Mouse (Mus musculus) right cerebral cortex, adult 18-20 months (tissue): ENCODE data around the gene Eif1.
"Not testable (repeated sequence)": the region's sequence is repeated elsewhere in the genome, so short reads cannot be mapped to it uniquely, and the experiment has no call there.

Experiments used
- DNase-seq: peaks from one replicate; pipeline ENCODE4 v3.0.0; 2022; ENCODE audit warnings: mixed read lengths

Gene Eif1

GRCm38 (mm10) chr11:100313424-100313823, 6.3 kb upstream of the Eif1 start:
- no peak for DNase-seq

DNA sequence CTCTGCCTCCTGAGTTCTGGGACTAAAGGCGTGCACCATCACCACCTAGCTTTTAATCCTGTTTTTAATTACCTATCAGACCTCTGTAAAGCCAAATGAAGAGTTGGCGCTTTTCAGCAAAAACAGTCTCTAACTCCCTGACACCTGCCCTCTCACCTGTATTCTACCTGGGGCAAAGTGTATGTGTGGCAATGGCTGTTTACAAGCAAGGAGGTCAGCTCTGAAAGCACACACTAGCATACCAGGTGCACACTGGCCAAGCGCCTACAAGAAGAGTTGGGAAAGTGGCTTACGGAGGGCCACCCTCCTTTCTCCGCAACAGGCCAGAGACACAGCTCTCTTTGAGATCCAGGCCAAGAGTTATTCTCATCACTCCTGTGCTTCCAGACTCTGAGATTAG, 4.2 kb upstream of the Eif1 start:
- DNase-seq = no peak

DNA sequence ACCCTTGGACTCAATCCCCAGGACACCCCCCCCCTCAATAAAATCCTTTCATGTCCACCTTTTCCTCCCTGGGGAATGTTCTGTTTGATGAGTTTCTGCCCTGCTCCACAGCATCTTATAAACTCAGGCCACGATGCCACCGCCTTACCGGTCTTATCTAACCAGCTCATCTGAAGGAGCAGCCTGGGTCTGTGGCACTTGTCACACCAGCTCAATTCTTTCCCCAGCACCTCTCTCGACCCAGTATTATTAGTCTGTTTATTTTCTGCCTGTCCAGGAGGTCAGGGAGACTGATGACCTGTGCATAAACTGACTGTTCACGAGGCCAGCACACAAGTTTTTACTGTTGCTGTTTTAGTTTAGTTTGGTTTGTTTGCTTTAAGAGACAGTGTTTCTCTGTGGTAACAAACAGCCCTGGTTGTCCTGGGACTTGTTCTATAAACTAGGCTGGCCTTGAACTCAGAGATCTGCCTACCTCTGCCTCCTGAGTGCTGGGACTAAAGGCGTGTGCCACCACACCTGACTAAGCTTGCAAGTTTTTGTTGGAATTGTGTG, 1.8 kb upstream of the Eif1 start:
- DNase-seq = no peak

GRCm38 (mm10) chr11:100318529-100319451, 895 bp upstream of the Eif1 start:
- DNase-seq = no peak

DNA sequence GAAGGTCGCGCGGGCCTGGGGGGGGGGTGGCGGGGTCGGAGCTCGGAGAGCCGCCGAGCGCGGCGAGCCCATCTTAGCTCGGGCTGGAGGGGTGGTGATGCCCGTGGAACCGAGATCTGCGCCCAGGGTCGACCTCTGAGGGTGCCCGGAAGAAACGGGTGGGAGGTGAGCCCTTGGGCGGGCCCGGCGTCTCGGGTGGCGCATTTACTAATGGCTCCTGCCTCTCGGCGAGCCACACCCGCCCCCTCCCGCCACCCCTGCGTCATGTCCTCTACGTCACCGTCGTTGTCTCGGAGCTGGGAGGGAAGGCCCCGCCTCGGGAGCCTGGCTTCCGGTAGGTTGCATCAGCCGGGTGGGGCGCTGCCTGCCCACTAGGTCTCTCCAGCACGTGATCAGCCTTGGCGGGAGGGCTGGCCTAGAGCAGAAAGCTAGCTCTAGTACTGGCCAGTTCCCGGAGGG, 516 bp downstream of the Eif1 start:
- peak; percentile 96 for DNase-seq

DNA sequence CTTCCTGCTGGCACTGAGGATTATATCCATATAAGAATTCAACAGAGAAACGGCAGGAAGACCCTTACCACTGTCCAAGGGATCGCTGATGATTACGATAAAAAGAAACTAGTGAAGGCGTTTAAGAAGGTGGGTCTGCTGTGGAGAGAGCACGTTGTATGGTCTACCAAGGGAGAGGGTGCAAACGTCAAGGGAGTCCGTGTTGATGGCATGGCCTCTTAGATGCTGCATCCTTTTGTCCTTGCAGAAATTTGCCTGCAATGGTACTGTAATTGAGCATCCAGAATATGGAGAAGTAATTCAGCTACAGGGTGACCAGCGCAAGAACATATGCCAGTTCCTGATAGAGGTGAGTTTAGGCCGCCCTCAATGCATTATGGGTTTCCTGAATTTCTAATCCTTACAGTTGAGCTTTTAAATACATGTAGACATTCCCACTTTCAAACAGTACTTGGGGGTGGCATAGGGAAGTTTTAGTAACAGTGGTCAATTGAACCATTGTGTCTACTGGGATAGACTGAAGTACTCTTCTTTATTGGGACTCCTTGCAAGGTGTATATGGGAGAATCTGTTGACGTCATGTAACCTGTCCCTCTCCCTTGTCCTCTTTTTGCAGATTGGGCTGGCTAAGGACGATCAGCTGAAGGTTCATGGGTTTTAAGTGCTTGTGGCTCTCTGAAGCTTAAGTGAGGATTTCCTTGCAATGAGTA, 1.2 kb downstream of the Eif1 start:
- not testable (repeated sequence) for DNase-seq

DNA sequence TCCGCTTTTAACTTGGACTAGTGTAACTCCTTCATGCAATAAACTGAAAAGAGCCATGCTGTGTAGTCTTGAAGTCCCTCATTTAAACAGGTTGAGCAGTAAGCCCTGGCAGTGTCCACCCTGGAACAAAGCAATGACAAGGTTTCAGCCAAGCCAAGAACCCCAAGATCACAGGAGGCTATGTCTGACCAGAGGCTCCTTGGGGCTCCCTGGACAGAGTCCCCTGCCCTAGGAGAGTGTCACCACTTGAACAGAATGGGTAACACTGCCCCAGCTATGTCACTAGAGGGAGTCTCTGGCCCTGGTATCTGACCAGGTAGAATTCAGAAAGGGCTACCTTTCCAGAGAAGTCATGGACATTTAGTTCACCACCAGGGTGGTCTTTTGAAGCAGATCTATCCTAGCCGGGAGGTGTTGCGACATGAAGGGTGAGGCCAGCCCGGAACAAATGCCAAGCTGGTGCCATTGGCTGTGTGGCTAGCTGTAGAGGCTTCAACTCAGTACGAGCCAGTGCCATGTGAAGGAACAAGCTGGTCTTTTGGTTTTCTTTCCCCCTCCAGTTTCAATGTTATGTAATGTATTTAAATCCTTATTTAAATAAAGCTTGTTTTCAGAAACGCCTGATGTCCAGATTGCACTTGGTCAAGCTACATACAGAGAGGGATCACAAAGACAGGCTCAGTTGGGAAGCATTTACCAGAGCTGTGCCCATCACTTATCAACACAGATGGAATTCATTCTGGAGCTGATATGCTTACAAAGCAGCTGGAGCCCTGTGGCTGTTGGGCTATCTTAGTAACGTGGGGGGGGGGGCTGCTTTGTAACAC, 2.0 kb downstream of the Eif1 start:
- not testable (repeated sequence) for DNase-seq

DNA sequence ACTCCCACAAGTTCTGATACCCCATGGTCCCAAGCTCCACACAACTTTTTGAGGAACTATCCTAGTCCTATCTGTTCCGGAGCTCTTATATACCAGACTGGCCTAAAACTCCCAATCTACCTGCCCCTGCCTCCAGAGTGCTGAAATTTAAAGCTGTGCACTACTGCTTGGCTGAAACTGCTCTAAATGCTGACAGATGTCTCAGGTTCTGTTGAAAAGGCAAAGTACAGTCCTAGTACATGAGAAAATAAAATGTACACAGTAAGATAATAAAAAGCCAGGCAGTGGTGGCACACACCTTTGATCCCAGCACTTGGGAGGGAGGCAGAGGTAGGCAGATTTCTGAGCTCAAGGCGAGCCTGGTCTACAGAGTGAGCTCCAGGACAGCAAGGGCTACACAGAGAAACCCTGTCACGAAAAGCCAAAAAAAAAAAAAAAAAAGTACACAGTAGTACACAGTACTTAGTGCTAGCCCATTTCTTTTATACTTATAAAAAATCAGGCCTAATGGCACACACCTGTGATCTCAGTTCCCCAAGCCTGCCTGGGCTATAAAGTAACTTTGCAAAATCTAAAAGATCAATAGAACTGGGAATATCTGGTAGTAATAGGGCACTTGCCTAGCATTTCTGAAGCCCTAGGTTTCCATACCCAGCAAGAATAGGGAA, 3.0 kb downstream of the Eif1 start:
- DNase-seq = no peak

- DNase-seq = peak; percentile 53
Observed at GRCm38 (mm10) chr11:100323578-100323977, 3.9 kb downstream of the Eif1 start.

DNA sequence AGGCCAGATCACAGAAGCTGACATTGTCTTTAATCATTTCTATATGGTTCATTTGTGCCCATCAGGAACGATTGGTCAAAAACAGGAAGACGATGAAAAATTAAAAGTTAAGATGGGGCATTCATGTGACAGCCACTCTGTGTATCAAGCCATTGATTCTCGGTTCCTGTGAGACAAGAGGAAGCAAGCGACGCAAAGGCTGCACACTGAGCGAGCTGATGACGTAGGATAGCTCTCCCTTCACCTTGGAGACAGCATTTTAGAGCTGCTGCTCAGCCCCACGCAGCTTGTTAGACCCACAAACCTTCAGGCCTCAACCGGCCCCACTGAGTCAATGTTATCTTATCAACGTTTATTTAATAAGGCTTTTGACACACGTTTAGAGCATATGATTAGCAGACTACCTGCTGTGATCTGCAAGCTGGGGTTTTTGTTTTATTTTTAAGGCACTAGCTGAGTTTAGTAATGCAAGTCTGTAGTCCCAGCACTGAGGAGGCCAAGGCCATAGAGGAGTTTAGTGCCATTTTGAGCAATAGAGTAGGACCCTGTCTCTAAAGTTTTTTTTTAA, 5.5 kb downstream of the Eif1 start:
- DNase-seq = no peak

DNA sequence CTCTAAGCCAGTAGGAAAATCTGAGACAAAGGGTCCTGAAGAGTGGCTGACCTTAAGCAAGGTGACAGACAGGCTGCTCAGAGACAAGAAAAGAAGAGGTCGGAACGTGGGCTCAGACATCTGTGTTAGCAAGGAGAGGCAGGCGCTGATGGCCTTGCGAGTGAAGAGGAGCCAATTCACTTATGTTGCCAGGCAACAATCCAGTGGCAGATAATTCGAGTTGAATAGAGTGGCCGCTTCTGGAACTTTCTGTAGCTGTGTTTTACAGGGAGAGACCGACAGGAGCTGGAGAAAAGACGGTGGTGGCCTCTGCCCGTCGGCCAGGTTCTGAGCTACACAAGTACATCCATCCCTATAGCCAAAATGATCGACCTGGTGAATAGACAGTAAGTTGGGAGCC, 7.6 kb downstream of the Eif1 start:
- DNase-seq = no peak

GRCm38 (mm10) chr11:100327761-100328160, 8.1 kb downstream of the Eif1 start:
- no peak for DNase-seq

- DNase-seq = peak; percentile 46
Observed at GRCm38 (mm10) chr11:100330235-100330634, 10.6 kb downstream of the Eif1 start.

DNA sequence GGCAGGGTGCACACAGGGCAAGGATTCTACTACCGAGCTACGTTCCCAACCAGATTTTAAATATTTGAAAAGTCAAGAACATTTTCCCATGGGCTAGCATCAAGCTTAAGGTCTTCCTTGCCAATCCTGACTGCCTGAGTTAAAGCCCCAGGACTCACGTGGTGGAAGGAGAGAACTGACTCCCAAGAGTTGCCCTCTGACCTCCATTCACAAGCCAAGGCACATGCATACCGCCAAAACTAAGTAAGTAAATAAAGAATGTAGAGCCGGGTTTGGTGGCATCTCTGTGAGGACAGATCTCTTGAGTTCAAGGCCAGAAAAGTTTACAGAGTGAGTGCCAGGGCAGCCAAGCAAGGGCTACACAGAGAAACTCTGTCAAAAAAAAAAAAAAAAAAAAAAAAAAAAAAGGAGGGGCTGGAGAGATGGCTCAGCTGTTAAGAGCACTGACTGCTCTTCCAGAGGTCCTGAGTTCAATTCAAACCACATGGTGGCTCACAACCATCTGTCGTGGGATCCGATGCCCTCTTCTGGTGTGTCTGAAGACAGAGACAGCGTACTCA, 11.2 kb downstream of the Eif1 start:
- not testable (repeated sequence) for DNase-seq

DNA sequence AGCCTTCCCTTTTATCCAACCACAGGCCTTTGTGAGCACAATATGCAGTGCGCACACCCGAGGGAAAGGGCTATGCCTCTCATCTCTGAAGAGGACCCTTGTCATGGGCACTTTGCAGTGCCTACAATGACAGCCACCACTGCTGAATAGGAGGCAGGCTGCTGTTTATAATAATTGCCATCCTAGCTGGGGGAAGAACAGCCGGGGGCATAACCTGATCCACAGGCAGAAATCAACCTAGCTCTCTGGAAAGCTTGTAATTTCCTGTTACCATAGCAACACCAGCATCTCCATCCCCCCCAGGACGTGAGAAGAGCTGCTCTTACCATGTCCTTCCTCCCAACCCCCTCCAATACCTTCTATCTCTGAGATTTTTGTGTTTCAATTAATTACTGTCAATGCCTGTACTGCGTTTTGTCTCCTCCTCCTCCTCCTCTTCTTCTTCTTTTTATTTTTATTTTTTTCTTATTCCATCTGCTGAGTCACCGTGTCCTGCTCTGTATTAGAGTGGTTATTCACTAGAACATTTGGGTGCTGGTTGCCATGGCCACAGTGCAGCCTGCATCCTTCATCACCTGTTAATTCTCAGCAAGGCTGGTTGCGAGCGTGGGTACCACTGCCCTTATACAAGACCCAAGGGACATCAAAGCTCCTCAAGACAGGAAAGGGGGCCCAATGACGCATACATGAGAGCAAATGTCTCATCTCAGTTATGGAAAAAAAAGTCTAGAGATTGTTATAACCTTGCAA, 13.3 kb downstream of the Eif1 start:
- DNase-seq = peak; percentile 71

- no peak for DNase-seq
Observed at GRCm38 (mm10) chr11:100333944-100334457, 14.3 kb downstream of the Eif1 start, which contains the start of gene Gast. Gene Gast, plus strand, starts transcription at chr11:100334407.

DNA sequence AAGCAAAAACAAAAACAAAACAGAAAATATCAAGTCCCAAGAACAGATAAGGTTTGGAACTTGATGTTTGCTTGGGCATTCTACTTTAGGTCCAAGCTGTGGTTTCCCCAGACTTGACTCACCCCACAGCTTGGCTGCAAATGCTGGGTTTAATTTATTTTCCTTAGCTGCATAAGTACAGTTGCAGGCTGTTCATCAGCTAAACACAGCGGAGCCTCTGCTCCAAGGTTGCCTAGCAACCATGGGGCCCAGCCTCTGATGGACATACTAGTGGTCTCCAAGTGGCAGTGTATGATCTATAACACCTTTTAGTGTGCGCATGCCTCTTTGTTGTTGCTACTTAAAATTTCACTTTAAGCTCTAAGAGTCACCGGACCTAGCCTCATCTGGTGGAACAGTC, 16.0 kb downstream of the Eif1 start:
- no peak for DNase-seq

GRCm38 (mm10) chr11:100344269-100344668, 24.6 kb downstream of the Eif1 start:
- no peak for DNase-seq

DNA sequence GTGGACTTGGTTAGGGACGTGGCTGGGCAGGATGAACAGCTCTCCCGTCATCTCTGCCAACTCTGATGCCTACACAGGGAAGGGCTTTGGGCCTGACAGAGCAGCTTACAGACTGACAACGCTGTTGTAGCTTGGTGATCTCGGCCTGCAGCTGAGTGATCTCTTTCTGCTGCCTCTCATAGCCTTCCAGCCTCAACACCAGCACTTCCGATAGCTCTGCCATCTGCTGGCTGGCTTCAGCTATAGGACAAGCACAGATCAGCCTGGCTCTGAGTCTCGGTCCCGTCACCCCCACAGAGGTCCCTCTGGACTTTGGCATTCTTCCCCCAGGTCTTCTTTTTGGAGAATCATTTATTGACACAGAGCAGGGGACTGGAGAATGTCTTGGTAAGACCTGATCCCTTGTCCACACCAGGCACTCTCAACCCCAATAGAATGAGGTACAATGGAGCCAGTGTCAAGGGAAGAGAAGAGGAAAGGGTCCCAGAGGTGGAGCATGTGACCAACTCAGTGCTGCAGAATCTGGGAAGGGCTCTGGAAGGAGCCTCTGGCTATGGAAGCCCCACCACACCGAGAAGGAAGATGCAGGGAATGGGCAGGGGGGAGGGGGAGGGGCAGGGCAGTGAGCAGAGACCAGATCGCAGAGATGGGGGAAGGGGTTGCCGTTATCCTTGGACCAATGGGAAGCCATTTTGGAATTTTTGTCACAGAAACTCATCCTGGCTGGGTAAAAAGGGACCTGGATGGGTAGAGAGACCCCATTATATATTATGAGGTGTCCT, 32.6 kb downstream of the Eif1 start:
- peak; percentile 53 for DNase-seq
